Mouse (Mus musculus): ENCODE data around the gene Pdlim7. TPM values are rescaled to one million over a fixed set of nuclear protein-coding genes. Genes with fewer than 3 reads are reported as not detected.

Pdlim7 gene
- total and polyA plus RNA-seq, 3 experiments: 8.7 to 32.5 (median 11.2) TPM

- in situ Hi-C loops (cut with MboI; ENCODE audit: low pct_ligation_motif_present, low pct_unique_long_range_greater_than_20kb, low sequenced_read_pairs) (no loop called here), dilution Hi-C loops (cut with MboI; ENCODE audit: extremely low pct_ligation_motif_present, extremely low pct_unique_long_range_greater_than_20kb, low sequenced_read_pairs) (no loop called here)
- no peaks in the 10 kb centered on the region for H3K4me1 ChIP-seq (ENCODE audit: control insufficient read depth in 1 of 2, insufficient read depth in 2 of 2)
- peaks cover 4 to 48% of the 10 kb centered on the region in 2 experiments for H3K36me3 ChIP-seq (replicated peaks in 1 of 2; ENCODE audit: control insufficient read depth in 1 of 2, insufficient read depth in 1 of 2, low read length in 1 of 2)
- no peak overlapping the region for H3K27ac ChIP-seq (ENCODE audit: insufficient read depth, low read depth)
- H3K27me3 ChIP-seq (replicated peaks): peaks cover 24% of the 10 kb centered on the region
- H3K4me2 ChIP-seq (ENCODE audit: insufficient read depth, low read depth, poor library complexity, severe bottlenecking): no peak overlapping the region
- no peak for DNase-seq (ENCODE audit: extremely low read depth)
- no peak overlapping the region for H3K4me3 ChIP-seq (replicated peaks in 1 of 3; ENCODE audit: low read depth in 2 of 3, low read length in 2 of 3, poor library complexity in 1 of 3)
- H3K9ac ChIP-seq (ENCODE audit: insufficient read depth, low read depth): no peak overlapping the region
- H3K9me3 ChIP-seq (replicated peaks; ENCODE audit: low read length): no peaks in the 10 kb centered on the region
- no peak for TF ChIP-seq POLR2AphosphoS2 (IDR thresholded peaks at IDR 0.05; ENCODE audit: low read depth, low read length)
- no peak for TF ChIP-seq ZKSCAN1 (IDR thresholded peaks at IDR 0.05; ENCODE audit: borderline replicate concordance, low read depth, low read length)
- TF ChIP-seq RAD21 (IDR thresholded peaks at IDR 0.05; ENCODE audit: low read depth, low read length): no peak
- TF ChIP-seq PAX5 (IDR thresholded peaks at IDR 0.05; ENCODE audit: low read length): no peak
- TF ChIP-seq JUN (IDR thresholded peaks at IDR 0.05; ENCODE audit: insufficient read depth, low read depth, low read length): no peak
- TF ChIP-seq RCOR1 (conservative IDR thresholded peaks at IDR 0.05; ENCODE audit: low read depth, low read length): no peak
- no peak for TF ChIP-seq MEF2A (IDR thresholded peaks at IDR 0.05; ENCODE audit: borderline replicate concordance, low read depth, low read length)
- no peak for TF ChIP-seq ZC3H11A (IDR thresholded peaks at IDR 0.05; ENCODE audit: low read depth, low read length)
- TF ChIP-seq CHD1 (IDR thresholded peaks at IDR 0.05; ENCODE audit: low read depth, low read length): no peak
- no peak for TF ChIP-seq HCFC1 (IDR thresholded peaks at IDR 0.05; ENCODE audit: low read depth, low read length)
- TF ChIP-seq E2F4 (IDR thresholded peaks at IDR 0.05; ENCODE audit: insufficient replicate concordance, low read depth, low read length): no peak
- H3K79me2 ChIP-seq (replicated peaks; ENCODE audit: control insufficient read depth, extremely low read depth, insufficient read depth, poor library complexity, severe bottlenecking): no peaks in the 10 kb centered on the region
These were observed 16.8 kb downstream of the Pdlim7 start for GRCm38 (mm10) chr13:55496661-55497060.

- no peak for DNase-seq (ENCODE audit: extremely low read depth)
- Histone ChIP-seq H3K27me3 (replicated peaks) (peaks cover 32% of the 10 kb centered on the region), H3K27ac (ENCODE audit: insufficient read depth, low read depth) (no peak overlapping the region), H3K9ac (ENCODE audit: insufficient read depth, low read depth) (no peak overlapping the region), H3K79me2 (replicated peaks; ENCODE audit: control insufficient read depth, extremely low read depth, insufficient read depth, poor library complexity, severe bottlenecking) (no peaks in the 10 kb centered on the region), H3K9me3 (replicated peaks; ENCODE audit: low read length) (no peaks in the 10 kb centered on the region), H3K36me3 (replicated peaks in 1 of 2; ENCODE audit: control insufficient read depth in 1 of 2, insufficient read depth in 1 of 2, low read length in 1 of 2) (peaks cover 4 to 39% of the 10 kb centered on the region in 2 experiments), H3K4me2 (ENCODE audit: insufficient read depth, low read depth, poor library complexity, severe bottlenecking) (no peak overlapping the region), H3K4me1 (ENCODE audit: control insufficient read depth in 1 of 2, insufficient read depth in 2 of 2) (no peaks in the 10 kb centered on the region), H3K4me3 (replicated peaks in 1 of 3; ENCODE audit: low read depth in 2 of 3, low read length in 2 of 3, poor library complexity in 1 of 3) (no peak overlapping the region)
- TF ChIP-seq RCOR1 (conservative IDR thresholded peaks at IDR 0.05; ENCODE audit: low read depth, low read length) (no peak), ZMIZ1 (IDR thresholded peaks at IDR 0.05; ENCODE audit: low read depth, low read length) (no peak), POLR2A (IDR thresholded peaks at IDR 0.05; ENCODE audit: low read depth, low read length) (no peak), PAX5 (IDR thresholded peaks at IDR 0.05; ENCODE audit: low read length) (no peak), IRF4 (IDR thresholded peaks at IDR 0.05; ENCODE audit: low read depth, low read length) (no peak), TBP (conservative IDR thresholded peaks at IDR 0.05; ENCODE audit: low read depth, low read length) (no peak), NELFE (IDR thresholded peaks at IDR 0.05; ENCODE audit: low read depth, low read length) (no peak), ELF1 (IDR thresholded peaks at IDR 0.05; ENCODE audit: low read depth, low read length) (no peak), E2F4 (IDR thresholded peaks at IDR 0.05; ENCODE audit: insufficient replicate concordance, low read depth, low read length) (no peak), USF2 (conservative IDR thresholded peaks at IDR 0.05; ENCODE audit: low read depth, low read length) (no peak), MAX (IDR thresholded peaks at IDR 0.05; ENCODE audit: low read length) (no peak), JUND (conservative IDR thresholded peaks at IDR 0.05; ENCODE audit: low read depth, low read length) (no peak), ETS1 (conservative IDR thresholded peaks at IDR 0.05; ENCODE audit: low read depth, low read length) (no peak), CTCF (conservative IDR thresholded peaks at IDR 0.05 in 1 of 2, IDR thresholded peaks at IDR 0.05 in 1 of 2; ENCODE audit: low read depth in 2 of 2, low read length in 2 of 2) (no peak), JUN (IDR thresholded peaks at IDR 0.05; ENCODE audit: insufficient read depth, low read depth, low read length) (no peak), CHD2 (IDR thresholded peaks at IDR 0.05; ENCODE audit: low read length) (no peak), NRF1 (IDR thresholded peaks at IDR 0.05; ENCODE audit: low read depth, low read length) (no peak), EP300 (IDR thresholded peaks at IDR 0.05; ENCODE audit: low read length) (no peak), ZKSCAN1 (IDR thresholded peaks at IDR 0.05; ENCODE audit: borderline replicate concordance, low read depth, low read length) (no peak)
- in situ Hi-C loops (cut with MboI; ENCODE audit: low pct_ligation_motif_present, low pct_unique_long_range_greater_than_20kb, low sequenced_read_pairs) (no loop called here), dilution Hi-C loops (cut with MboI; ENCODE audit: extremely low pct_ligation_motif_present, extremely low pct_unique_long_range_greater_than_20kb, low sequenced_read_pairs) (no loop called here)
These were observed 17.8 kb downstream of the Pdlim7 start for GRCm38 (mm10) chr13:55495702-55496101.

Measured in CH12.LX (cell line).